Mouse (Mus musculus): ENCODE measurements around the gene Vps39.
A peak's percentile ranks its signal among the peaks of the same experiment; 100 is the strongest.

Gene Vps39

GRCm38 (mm10) chr2:120352682-120353646 lies at the start of gene Vps39:
Gene Vps39, minus strand, starts transcription at chr2:120353137.
- DNase-seq, result peak; percentile 94 to 96

- no peak for DNase-seq
Measured at GRCm38 (mm10) chr2:120397951-120398350, 45.0 kb upstream of the Vps39 start.

GRCm38 (mm10) chr2:120392406-120392805 lies 39.5 kb upstream of the Vps39 start:
- peak in 1 of 2 experiments; percentile 13 for DNase-seq

DNA sequence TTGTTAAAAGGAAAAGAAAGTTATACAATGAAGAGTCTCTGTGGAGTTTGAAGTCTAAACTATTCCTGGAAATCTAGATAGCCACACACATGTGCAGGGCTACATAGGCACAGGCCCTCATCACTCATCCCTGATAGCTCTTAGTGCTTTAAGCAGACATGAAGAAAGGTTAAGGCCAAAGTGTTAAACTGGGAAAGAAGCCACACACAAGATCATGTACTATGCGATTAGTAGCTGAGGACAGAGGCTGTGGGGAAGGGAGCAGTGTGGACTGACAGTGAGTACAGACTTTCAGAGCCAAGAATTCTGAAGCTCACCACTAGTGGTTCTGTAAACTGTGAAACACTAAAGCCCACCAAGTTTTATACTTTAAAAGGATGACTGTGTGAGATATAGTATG lies 38.0 kb upstream of the Vps39 start:
- DNase-seq, result no peak

DNA sequence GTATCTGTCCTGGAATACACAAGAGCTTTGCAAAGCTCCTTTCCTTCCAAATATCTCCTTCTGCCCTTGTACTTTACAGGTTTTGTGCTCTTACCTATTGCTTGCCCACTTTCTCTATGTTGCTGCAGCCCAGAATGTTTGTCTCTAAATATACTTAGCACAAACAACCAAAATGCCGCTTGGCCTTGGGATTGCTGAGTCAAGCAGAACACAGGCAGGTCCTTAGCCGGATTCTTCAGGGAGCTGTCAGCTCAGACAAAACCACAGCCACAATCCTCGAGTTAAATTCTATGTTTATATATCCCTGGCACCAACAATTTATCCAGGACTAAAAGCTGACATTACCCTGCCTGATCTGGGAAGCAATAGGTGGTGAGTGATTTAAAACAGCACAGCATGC lies 36.4 kb upstream of the Vps39 start:
- DNase-seq, result no peak

DNA sequence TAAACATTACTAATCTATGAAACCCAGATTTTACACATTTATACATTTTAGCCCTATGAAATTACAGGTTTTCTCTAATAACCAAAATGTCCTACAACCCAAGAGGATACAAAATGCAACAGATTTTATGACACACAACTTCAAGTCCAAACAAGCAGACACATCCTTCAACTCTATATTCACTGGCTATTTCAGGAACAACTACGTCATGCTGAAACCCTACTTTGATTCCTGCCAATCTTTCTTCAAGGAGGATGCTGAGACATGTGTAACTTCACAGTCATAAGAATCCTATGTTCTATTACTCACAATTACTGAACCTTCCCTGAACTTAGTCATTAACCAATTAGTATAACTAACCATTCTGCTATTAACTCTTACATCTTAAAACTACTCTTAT lies 34.4 kb upstream of the Vps39 start:
- no peak for DNase-seq

- DNase-seq, result no peak
Measured at GRCm38 (mm10) chr2:120386264-120386663, 33.3 kb upstream of the Vps39 start.

DNA sequence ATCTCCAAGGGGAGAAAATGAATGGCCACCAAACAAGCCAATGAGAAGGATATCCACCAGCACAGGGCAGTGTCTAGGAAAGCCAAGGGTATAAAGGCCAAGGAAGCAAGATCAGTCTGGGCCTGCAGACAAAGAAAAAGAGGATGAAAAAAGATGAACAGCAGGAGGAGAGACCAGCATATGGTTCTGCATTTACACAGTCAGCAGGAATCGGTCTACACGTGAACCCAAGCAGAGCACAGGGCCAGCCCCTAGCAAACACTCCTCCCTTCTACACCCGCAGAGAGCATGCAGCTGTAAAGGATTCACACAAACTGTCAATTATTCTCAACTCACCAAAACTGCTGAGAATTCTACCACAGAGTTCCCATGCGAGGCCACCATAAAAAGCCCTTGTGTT lies 20.9 kb upstream of the Vps39 start:
- DNase-seq, result no peak

GRCm38 (mm10) chr2:120367416-120368207 lies 14.7 kb upstream of the Vps39 start:
- DNase-seq, result no peak

- DNase-seq, result no peak
Measured at GRCm38 (mm10) chr2:120366501-120366900, 13.6 kb upstream of the Vps39 start.

DNA sequence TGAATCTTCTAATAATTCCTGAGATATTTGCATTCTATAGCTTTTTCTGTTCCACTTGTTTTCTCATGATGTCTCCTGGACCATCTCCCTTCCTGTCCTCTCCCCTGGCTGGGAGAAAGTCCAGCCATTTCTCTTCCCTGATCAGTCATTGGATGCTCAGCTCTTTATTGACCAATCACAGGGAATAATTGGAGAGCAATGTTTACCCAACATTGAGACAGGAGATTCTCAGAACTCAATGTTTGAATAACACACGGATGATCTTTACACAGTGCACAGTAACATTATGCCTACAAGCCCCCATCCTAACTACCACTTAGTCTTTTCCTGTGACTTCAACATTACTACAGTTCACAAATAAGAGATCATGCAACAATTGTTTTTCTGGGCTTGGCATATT lies 7.5 kb upstream of the Vps39 start:
- DNase-seq, result no peak

DNA sequence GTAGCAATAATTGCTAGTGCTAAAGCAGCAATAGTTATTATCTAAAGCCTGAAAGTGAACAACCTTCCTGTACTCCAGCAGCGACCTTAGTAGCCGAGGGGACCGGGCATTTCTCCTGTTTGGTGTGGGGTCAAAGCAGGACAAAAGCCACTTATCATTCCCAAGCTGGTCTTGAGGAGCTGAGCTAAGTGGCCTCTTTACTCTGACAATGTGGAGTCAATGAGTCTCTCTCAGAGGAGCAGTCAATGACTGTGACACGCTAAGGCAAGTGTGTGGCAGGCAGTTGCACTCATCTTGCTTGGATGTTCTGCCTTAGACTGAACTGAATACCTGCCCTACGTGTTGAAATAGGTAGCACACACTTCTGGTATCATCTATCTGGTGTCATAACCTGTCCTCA lies 1.6 kb downstream of the Vps39 start:
- no peak for DNase-seq

GRCm38 (mm10) chr2:120348120-120348519 lies 4.8 kb downstream of the Vps39 start:
- no peak for DNase-seq

DNA sequence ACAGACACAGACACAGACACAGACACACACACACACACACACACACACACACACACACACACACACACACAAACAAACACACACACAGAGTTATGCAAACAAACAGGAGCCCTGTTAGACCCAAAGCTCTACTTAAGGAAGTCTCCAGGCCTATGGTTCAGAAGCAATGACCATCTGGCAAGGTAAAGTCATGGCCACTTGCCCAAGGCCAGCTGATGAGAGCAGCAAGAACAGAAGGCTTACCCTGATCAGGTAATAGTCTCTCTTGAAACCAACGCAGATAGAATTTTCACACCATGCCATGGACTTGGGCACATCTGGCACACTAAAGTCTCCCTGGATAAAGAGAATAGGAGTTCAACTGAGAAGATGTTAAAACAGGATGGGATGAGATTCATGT lies 11.2 kb downstream of the Vps39 start:
- DNase-seq, result peak; percentile 43 to 52

- DNase-seq, result peak in 1 of 2 experiments; percentile 33
Measured at GRCm38 (mm10) chr2:120337886-120338285, 15.1 kb downstream of the Vps39 start.

GRCm38 (mm10) chr2:120331575-120331974 lies 21.4 kb downstream of the Vps39 start:
- DNase-seq, result no peak

- DNase-seq, result no peak
Measured at GRCm38 (mm10) chr2:120315077-120315476, 37.9 kb downstream of the Vps39 start.

GRCm38 (mm10) chr2:120314487-120314886 lies 38.5 kb downstream of the Vps39 start:
- DNase-seq, result no peak

DNA sequence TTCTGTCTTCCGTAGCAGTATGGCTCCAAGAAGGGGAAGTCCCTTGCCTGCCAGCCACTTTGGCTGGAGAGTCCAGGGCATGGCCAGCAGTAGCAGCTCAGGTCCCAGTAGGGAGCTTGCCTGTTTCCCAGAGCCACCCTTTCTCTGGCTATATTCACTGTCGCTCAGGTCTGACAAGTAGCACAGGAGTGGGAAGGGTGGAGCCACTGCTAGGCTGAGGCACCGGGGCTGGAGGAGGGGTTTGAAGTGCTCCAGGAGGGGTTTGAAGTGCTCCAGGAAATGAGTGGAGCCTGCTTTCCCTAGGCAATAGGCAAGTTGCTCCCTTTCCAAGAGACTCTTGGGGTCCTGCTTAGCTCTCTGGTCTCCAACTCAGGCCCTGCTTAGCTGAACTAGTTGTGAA lies 39.0 kb downstream of the Vps39 start, which contains the start of gene Pla2g4f:
Gene Pla2g4f (minus strand): TSS at position 190 of the 400 bp plus-strand sequence.
- peak in 1 of 2 experiments; percentile 10 for DNase-seq

DNA sequence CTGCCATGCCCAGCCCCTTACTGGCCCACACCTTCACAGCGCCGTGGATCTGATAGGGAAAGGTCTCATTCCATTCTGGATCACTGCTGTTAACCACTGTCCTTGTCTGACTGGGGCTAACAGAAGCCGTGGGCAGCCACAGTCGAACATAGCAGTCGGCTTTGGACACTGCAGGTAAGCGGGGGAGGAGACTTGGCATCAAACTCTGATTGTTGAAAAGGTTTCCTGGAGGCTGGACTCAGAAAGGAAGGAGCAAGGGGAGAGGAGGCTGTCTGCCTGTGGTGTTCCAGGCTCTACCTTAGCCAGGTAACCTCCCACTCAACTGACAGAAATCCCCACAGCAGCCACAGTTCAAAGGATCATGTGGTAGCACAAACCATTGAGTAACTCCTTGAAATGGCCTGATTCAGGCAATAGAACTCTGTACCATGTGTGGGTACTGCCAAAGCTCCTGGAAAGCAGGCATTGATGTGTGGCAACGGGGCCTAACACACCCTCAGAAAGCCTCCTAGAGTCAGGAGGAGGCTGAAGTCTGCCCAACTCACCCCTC lies 40.6 kb downstream of the Vps39 start:
- no peak for DNase-seq

DNA sequence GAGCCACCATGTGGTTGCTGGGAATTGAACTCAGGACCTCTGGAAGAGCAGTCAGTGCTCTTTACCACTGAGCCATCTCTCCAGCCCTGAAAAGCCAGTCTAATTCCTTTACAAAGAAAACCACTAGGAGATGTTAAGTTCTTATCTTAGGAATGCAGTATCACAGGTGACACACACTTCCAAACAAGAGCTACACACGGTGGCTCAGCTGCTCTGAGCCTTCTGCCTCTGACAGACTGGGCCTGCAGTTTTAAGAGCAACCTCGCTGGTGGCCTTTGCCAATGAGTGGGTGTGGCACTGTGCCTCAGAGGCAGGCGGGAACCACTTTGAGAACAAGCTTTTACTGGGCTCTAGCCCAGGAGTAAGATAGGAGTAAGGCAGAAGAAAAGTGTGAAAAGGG lies 48.8 kb downstream of the Vps39 start:
- DNase-seq, result no peak

DNA sequence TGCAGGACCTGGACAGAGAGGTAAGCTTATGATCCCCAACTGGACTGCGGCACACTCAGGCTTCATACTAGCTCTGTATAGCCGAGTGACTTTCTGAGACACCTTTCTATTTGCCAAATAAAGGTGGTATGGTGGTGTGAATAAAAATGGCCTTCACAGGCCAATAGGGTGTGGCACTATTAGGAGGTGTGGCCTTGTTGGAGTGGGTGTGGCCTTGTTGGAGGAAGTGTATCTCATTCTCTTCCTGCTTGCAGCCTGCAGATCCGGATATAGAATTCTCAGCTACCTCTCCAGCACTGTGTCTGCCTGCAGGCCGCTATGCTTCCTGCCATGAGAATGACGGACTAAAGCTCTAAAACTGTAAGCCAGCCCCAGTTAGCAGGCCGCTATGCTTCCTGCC lies 51.9 kb downstream of the Vps39 start:
- no peak for DNase-seq

- no peak for DNase-seq
Measured at GRCm38 (mm10) chr2:120299866-120300265, 53.1 kb downstream of the Vps39 start.

Measured in cerebellum, postnatal 10 days (tissue).